Mouse (Mus musculus) embryo, embryonic 9.5 days (tissue): ENCODE results near the gene Ptprk.

Experiments
- DNase-seq: peaks from one replicate; pipeline ENCODE4 v3.0.0-alpha.2; 2017; ENCODE audit errors: extremely low spot score

Ptprk gene

DNA sequence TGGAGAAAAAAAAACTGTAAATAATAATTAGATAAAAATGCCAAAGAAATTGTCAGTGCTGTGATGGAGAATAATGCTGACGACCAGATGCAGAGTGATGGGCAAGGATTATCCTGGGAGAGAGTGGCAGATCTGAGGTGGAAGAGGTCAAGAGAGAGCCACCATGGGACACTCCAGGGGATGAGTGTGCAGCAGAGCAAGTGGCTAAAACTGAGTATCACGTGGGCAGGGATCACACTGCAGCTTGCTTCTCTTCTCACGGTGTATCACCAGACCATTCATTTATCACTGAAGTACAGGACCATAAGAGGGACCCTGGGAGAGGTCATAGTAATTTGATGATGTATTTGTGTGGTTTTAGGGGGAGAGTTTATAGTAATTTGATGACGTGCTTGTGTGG is 340.2 kb downstream of the Ptprk start:
- no peak for DNase-seq

DNA sequence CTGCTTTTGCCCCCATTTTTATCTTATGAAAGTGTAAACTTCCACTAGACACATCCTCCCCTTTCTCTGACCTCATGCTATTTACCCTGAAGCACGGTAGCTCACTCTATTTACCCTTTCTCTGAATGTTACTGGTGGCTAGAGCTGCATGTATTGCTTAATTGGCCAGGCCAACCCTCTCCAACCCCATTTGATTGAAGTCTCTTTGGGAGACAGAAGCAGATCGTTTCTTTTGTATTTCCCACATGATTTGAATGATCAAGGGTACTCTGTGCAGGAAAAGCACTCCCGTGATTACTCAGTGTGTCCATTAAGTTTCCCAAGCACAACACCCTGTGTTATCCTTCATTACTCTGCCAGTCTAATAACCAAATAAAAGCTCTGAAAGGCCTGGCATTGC is 348.0 kb downstream of the Ptprk start:
- no peak for DNase-seq

DNA sequence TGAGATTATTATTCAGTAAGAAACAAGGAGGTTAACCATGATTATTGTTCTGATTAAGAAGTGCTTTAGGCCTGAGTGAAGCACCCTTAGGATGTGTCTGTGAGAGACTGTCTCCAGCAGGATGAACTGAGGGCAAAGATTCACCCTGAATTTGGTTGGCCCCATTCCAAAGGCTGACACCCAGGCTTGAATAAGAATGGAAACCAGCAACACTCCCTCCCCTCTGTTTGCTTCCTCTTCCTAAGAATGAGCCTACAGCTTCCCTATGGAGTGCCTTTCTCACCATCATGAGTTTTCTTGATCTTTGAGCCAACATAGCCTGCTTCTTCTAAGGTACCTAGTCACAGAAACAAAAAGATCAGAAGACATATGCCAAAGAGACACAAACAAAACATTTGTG is 350.8 kb downstream of the Ptprk start:
- no peak for DNase-seq

DNA sequence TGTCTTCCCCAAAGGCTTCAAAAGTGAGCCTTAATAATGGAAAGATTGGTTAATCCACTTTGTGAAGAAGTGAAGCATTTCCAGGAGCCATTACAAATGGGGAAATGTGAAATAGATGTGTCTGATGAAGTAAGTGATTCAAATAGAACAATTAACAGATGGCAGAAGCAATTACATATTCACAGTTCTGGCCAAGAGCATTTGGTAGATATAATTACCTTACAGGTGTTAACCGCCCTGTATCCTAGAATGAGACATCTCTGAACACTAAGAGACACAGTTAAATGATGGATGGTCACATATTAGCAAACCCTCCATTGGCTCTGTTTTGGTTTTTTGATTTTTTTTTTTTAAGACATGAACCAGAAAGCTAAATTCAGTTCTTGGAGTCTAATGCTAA is 361.5 kb downstream of the Ptprk start:
- no peak for DNase-seq

DNA sequence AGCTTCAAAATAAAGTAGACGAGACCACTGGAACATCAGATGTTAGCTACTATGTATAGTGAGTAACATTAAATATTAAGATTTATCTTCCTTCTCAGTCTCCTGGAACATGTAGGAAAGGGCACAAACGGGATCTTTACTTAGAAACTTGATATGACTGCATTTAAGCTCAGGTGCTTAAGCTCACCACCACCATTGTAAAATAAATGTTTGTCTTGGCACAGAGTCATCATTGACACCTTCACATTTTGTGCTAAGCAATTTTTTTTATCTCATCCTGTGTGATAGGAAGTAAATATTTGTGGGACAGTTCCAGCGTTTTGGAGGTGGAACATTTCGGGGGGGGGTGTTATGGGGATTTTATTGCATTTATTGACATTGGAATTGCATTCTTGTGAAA is 375.2 kb downstream of the Ptprk start:
- no peak for DNase-seq

DNA sequence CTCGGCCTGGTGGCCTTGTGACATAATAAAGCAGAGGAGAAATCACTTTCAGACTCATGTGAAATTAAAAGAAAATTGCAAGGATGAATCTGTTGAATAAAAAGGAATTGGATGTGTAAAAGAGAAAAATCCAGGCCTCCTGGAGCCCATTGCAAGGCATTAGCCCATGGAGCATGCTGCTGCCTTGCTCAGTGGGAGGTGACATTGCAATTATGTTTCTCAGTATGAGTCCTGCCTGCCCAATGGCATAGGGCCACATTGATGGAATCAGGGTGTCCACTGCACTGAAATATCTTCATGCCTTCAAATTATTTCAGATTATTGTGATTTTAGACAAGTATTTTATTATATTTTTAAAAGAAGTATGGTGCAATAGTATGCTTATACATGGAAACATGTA is 376.0 kb downstream of the Ptprk start:
- no peak for DNase-seq

DNA sequence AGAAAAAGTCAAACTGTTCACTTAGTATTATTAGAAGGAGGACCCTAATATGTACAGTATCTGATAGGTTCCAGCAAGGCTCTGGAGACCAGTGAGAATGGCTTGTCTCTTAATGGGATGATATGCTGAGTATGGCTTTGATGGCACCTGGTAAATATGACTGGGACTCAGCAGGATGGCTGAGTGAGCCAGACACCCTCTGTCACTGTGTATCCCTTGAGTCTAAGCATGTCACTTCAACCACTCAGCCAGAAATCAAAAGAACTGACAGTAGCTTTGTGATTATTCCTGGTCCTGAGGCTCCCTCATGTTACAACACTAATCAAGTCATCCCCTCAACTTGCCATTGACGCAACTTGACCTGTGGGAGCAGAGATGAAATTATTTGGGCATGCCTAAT is 383.4 kb downstream of the Ptprk start:
- DNase-seq = no peak

DNA sequence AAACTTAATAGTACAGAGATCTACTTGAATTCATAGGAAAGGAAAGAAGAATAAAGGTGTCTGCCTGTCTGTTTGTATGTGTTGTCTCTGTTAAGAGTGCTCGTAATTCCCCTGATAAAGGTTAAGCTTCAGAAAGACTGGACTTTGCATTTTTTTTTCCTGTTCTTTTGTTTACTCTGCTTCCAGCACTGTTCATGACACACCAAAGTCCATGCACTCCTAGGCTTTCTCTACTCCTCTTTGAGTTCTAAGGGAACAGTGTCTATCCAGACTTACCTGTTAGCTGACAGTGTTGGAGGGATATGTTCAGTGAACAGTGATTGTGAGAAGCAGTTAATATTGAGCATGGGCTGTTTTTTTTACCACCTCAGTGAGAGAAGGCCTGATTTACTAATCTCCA is 385.3 kb downstream of the Ptprk start:
- no peak for DNase-seq

DNA sequence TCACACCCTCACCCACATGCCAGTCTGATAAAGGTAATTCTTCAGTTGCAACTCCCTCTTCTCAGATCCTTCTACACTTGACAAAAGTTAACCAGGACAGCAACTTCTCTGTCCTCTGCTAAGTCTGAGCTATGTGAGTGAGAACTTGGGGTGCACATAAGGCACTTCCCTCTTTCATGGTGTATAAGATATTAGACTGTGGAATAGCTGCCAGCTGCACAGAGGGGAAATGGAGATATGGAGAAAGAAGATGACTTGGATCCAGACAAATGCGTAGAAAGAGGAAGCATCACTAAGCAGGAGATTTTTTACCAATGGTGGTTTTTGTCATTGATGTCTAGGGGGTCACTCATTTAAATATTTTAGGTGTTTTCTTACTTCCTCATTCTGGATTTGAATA is 389.1 kb downstream of the Ptprk start:
- DNase-seq = no peak

DNA sequence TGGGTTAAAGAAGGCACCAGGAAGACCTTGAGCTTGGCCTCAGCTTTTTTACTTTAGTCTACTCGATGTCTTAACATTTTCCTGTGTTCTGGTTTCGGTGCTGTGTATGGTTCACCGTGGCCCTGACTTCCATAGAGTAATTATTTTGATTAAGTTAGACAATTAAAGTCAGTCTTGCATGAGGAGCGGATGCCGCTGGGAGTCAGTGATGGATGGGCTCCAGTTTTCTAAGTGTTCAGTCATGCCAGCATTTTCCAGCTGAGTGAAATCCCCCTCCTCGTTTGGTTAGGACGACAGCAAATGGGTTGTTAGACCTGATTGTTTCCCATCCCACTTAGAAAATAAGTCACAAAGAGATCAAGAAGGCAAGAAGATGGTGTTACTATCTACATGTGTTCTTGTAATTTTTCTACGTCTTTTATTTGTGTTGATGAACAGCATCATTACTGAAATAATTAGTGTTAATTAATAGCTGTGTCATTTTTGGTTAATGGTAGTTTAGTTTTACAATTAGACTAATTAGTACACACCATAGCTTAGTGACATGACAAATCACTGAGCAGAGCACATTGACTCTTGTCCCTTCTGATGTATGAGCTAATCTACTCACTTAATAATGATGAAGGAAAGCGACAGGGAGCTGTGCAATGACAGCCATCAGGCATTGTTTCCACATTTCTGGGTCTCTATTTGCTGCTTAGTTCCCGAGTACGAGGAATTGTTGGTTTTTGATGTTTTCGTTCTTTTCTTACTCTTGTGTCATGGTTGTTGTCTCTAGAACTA is 390.3 kb downstream of the Ptprk start:
- no peak for DNase-seq

DNA sequence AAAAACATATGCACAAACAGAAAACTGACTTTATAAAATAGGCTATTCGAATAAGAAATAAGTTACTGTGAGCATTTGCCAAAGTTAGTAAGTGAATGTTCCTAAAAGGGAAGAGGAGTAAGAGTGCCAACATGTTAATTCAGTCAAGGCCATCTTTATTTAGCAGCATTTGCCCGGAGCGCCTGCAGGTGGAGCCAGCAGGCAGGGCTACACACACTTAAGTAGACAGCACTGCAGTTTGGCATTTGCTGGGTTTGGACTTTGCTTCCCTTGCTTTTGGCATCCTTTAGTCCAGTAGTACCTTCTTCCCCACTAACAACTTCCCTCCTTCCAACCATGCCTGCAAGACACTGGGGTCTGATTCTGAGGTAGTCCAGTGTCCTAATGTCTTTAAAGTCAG is 411.0 kb downstream of the Ptprk start:
- peak; percentile 17 for DNase-seq

DNA sequence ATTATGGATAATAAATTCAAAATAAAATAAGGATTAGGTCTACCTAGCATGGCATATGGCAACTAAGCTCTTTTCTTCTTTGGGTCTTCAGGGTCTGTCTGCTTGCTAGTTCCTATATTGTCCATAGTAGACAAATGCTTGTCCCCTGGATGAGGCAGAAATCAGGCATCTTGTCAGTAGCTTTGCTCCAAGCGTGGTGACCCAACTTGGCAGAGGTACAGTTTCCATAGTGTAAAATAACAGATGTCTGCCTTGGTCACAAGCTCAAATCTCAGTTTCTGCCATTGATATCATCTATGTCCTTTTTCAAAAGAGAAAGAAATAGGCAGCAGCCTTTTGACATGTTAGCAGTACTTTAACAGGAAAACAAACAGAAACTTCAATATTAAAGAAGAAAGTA is 416.4 kb downstream of the Ptprk start:
- no peak for DNase-seq

DNA sequence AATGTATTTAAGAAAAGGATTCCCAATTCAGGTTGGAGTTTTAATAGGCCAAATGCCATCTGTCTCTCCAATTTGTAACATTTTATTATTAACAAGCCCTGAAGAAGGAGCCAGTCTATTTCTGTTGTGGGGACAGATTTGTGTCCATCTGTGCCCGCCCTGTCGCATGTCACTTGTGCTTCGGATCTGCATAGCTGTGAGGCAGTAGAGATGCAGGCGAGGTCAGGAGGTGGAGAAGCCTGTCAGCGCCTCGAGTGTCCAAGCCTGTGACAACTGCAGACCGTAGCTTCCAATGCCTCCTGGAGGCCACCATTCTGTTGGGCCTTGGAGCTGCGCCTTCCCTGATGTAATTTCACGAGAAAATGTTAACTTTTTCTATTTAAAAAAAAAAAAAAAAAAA is 417.6 kb downstream of the Ptprk start:
- peak; percentile 17 for DNase-seq

DNA sequence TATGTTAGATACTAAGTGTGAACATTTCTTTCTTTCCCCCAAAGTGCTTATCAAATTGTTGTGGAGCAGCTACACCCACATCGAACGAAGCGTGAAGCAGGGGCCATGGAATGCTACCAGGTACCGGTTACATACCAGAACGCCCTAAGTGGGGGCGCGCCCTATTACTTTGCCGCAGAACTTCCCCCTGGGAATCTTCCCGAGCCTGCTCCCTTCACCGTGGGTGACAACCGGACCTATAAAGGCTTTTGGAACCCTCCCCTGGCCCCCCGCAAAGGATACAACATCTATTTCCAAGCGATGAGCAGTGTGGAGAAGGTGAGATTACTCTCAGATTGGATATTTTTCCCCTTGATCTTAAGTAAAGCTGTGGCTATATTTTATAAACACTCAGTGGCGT is 418.2 kb downstream of the Ptprk start:
- DNase-seq = no peak

DNA sequence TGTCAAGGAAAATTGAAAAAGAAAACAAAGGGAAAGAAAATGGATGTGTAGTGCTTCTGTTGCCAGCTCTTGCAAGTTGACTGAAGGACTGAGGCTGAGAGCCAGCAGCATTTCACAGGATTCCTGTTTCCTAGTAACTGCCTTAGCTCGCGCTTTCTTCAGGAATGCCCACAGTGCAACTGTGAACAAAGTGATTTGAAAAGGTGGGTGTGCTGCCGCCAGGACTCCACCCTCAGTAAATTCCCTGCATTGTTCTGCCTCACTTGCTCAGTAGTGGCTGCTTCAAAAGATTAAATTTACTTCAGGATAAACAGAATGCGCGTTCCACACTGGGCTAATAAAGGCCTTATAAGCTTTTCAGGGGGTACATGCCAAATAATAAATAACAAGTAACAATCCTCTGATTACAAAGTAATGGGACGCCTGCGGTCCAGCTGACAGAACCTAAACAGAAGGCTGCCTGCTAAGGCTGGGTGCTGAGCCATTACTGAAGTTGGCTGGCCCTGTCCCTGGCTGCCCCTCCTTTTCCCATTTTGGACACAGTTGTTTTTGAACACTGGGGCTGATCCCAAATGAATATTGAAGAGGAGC is 418.7 kb downstream of the Ptprk start:
- DNase-seq = peak; percentile 40

DNA sequence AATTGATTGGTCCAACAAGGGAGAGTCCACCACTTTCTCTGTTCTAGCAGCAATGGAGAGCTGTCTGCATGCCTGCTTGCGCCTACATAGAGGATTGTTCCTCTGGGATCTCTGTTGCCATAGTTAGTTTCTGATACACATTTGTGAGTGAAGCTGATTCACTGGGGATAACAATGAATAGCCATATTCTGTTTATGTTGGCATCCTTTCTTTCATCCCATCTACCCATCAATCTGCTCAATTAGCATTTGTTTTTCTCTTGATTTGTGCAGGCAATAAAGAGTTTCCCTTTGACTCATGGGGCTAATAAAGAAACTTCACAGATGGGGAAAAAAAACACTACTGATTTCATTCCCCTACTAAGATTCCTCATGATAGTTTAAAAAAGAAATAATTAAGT is 423.2 kb downstream of the Ptprk start:
- no peak for DNase-seq

DNA sequence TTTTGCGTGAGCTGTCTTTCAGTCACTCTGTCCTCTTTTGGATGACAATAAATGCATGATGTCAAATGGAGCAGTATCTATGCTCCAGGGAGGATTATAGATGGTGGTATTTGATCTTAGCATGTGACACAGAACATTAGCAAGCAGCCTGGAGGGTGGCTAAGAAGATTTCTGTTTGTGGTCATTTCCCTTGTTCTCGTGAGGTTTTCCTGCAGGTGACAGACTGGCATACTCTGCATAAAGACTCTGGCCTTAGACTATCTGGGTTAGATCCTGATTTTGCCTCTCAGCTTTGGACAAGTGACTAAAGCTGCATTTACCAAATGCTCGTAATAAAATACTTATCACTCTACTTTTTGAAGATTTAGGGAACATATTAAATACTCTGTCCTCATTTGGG is 423.9 kb downstream of the Ptprk start:
- no peak for DNase-seq

DNA sequence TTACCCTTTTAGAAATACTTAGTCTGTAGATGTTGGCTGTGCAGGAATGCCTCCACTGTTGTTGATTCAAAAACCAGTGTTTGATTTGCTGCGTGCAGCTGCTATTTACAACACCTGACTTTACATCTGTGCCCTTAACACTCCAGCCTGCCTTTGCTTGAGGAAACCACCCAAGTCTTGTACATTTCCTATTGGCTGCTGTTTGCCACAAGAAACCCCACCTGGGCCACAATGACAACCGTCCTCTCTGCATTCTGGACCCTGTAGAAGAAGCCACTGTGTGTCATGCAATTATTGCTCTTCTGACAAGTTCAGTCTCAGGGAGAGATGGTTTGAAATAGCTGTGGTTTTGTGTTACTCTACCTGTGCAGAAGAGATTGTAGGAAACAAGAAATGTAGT is 439.0 kb downstream of the Ptprk start:
- DNase-seq = no peak

DNA sequence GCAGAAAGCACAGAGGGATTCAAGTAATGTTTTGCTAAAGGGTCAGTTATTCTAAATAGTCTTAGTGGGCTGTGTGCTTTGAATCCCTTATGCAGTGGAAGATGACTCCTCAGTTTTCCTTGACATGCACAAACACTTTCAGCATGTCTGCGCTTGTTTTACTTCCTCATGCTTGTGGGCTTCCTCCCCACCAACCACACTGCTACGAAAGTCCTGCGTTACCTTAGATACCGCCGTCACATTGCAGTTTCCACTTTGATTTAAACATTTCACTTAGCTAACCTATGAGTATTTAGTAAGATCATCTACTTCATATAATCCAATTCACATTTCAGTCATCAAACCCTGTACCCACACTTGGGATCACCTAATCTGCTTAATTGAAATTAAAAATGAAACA is 441.5 kb downstream of the Ptprk start:
- DNase-seq = no peak

DNA sequence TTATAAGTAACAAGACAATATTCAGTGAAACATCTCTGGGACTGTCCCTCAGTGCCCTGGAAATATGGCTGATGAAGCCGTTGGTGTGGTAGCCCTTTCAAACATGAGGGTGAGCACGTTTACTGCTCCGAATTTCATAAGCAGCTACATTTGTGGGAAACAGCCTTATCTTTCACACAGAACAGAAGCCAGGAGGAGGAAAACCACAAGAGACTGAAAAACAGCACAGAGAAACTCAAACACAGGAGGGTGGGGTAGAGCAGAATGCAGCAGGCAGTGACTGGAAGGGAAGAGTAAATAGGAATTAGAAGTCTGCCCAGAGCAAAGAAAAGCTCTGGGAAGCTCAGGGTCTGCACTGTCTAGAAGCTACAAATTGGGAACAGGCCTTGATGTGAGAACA is 443.7 kb downstream of the Ptprk start:
- no peak for DNase-seq

DNA sequence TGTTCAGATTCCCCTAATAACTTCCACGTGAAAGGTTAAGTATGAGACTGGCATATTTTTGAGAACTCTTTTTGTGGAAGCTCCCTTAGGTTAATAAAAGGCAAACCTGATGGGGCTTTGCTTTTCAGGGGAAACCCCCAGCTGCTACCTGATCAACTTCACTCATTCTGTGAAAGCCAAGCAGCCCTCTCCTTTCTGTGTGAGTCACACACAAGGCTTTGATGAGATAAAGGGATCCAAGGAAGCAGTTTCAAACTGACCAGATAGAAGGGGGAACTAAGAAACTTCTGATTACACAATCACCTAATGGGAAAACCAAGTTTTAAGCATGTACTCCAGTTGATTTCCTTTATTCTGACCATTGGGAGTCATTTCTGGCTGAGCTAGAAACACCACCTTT is 445.2 kb downstream of the Ptprk start:
- DNase-seq = no peak

DNA sequence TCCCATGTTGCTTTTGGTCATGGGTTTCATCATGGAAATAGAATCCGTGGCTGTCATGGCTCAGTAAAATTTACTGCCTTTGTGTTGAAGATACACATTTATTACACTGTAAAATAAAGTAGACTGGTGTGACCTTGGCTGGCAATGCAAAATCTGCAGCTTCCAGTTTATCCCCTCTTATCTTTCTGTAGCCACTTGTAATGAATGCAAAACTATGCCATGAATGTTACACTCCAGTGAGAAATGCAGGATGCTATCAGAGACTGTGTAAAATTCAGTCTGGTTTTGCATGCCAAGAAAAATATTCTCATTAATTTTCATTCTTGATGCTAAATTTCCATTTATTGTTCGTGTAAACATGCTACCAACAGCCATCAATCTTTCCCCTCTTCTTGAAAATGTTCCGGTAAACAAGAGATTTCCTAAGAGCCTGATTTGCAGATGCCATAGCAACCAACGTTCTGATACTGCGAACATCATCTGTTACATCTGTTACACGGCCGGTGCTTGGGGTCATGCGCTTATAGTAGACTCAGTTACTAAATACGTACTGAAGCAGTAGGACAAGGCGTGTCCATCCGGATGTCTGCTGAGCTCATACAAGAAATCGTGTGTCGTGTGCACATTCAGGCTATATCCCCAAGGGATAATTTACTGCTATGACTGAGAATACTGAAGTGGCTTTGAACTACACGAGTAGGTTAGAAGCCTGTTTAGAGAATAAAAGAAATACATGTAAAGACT is 449.5 kb downstream of the Ptprk start:
- DNase-seq = no peak

DNA sequence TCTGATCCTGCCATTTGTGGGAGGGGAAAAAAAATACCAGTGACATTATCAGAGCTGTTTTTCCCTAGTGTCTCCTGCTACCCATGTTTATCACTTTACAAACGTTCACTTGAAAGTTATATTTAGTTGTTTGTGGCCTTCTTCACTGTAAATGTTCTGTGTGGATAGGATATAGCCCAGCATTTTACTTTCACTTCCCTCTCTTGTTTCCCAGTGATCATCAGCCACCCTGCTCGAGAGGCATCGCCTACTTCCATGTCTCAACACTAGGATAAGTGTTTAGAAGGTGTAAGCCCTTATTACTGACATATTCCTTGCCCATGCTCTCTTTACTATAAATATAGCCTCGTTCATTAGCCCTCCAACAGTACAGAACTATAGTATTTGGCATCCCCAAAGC is 466.0 kb downstream of the Ptprk start:
- no peak for DNase-seq
